Mouse (Mus musculus) liver, embryonic 14.5 days (tissue): ENCODE data around the gene Plekhh3. TPM values are rescaled to one million over a fixed set of nuclear protein-coding genes. Genes with fewer than 3 reads are reported as not detected.

Experiments used
- ATAC-seq: fragments of 200-750 bp; cut with Nextera tagmentation; 2 replicates; pipeline ENCODE4 v1.8.0; 2017; ENCODE audit warnings: moderate number of reproducible peaks, mild to moderate bottlenecking, moderate library complexity; ENCODE audit not compliant: insufficient read depth
- DNase-seq, 3 experiments: peaks; one replicate each; pipeline ENCODE4 v3.0.0-alpha.2; 2012 to 2013; ENCODE audit warnings: low read depth in 3 of 3, low spot score in 3 of 3
- H3K27ac ChIP-seq: fragments of 300-500 bp; sonication (generic); 2 replicates; pipeline ENCODE4 v1.5.1; 2014; ENCODE audit warnings: moderate library complexity, mild to moderate bottlenecking, control low read depth, inconsistent platforms
- H3K27me3 ChIP-seq: fragments of 300-500 bp; sonication (generic); 2 replicates; pipeline ENCODE4 v1.6.1; 2014; ENCODE audit warnings: mild to moderate bottlenecking, low read length, moderate library complexity; ENCODE audit not compliant: control insufficient read depth, insufficient read depth
- H3K36me3 ChIP-seq: fragments of 300-500 bp; sonication (generic); replicated peaks from 2 replicates; pipeline ENCODE4 v1.6.1; 2014; ENCODE audit warnings: low read depth; ENCODE audit not compliant: control insufficient read depth, insufficient read depth
- H3K4me1 ChIP-seq, 2 experiments: fragments of 200-500 bp in 1 of 2; fragments of 300-500 bp in 1 of 2; sonication (generic) in 1 of 2; replicated peaks; 2 replicates each; pipeline ENCODE4 v1.6.1; 2012 to 2014; ENCODE audit warnings: antibody characterized with exemption in 1 of 2, inconsistent platforms in 1 of 2, low read length in 1 of 2; ENCODE audit not compliant: control insufficient read depth in 2 of 2, insufficient read depth in 2 of 2
- H3K4me2 ChIP-seq: fragments of 300-500 bp; sonication (generic); 2 replicates; pipeline ENCODE4 v1.6.1; 2014; ENCODE audit warnings: low read depth, mild to moderate bottlenecking, control low read depth, moderate library complexity
- H3K4me3 ChIP-seq, 2 experiments: fragments of 200-500 bp in 1 of 2; fragments of 300-500 bp in 1 of 2; sonication (generic) in 1 of 2; 2 replicates each; pipeline ENCODE4 v1.5.1; 2012 to 2014; ENCODE audit warnings: low read depth in 2 of 2, low read length in 2 of 2, mild to moderate bottlenecking in 2 of 2, control low read depth in 1 of 2, inconsistent platforms in 1 of 2, moderate library complexity in 1 of 2; ENCODE audit not compliant: insufficient read depth in 1 of 2
- H3K9ac ChIP-seq: fragments of 300-500 bp; sonication (generic); replicated peaks from 2 replicates; pipeline ENCODE4 v1.6.1; 2014; ENCODE audit warnings: mild to moderate bottlenecking, control low read depth, moderate library complexity
- H3K9me3 ChIP-seq: fragments of 300-500 bp; sonication (generic); 2 replicates; pipeline ENCODE4 v1.6.1; 2016; ENCODE audit warnings: low read length, mixed read lengths; ENCODE audit not compliant: control insufficient read depth
- CTCF ChIP-seq: IDR thresholded peaks from 2 replicates; pipeline ENCODE4 v1.5.1; 2016; ENCODE audit warnings: antibody characterized with exemption, low read depth, control low read depth
- EP300 ChIP-seq: IDR thresholded peaks from 2 replicates; pipeline ENCODE4 v1.6.1; 2016; ENCODE audit warnings: antibody characterized with exemption, low read depth
- WGBS: fragments of 180-500 bp; shearing (Covaris S2); extraction: QIAGEN DNeasy Blood & Tissue Kit; methylation state at CpG from one replicate; pipeline ENCODE4 v1.1.7; 2014; ENCODE audit not compliant: insufficient replicate concordance; 5-methylcytosine and 5-hydroxymethylcytosine counted together
- polyA plus RNA-seq, 2 experiments: library from polyadenylated mRNA; depleted of rRNA in 1 of 2; stranded (reverse) in 1 of 2; unstranded in 1 of 2; fragments of >200 nt; fragmentation: Nextera tagmentation in 1 of 2; extraction: Ambion mirVana in 1 of 2; gene quantifications; 2 replicates each; pipeline versions ENCODE4 v1.2.1 to v1.2.3; 2012 to 2014

The Plekhh3 gene
- polyA plus RNA-seq, 2 experiments: 1.0 to 1.1 TPM

DNA sequence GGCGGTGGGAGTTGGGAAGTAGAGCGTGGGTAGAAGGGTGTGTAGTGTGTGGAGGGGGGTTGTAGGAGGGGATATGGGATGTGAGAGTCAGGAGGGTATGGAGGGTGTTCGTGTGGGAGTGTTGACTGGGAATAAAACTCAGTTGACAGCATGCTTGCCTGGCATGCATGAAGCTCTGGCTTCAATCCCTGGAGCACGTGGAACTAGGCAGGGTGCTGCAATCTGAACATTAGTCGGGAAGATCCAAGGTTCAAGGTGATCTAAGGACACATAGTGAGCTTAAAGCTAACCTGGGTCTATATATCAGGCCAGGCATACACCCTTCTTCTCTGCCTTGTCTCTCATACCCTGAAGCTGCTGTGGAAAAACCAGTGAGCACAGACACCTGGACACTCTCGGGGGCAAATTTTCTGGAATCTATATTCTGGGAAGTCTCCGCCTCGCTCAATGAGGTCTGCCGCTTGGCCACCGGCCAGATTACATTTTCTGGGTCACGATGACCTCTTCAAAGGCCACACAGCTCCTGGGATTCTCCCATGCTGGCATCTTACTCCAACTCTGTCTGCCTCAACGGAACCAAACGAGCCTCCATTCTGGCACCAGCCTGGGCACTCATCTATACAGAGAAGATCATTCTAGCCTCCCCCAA is 36.8 kb downstream of the Plekhh3 start:
- no peak overlapping the region for H3K9ac ChIP-seq
- H3K4me1 ChIP-seq: peaks cover 2 to 17% of the 10 kb centered on the region in 2 experiments; a peak in 2 of 4 replicates
- DNase-seq (no peak), ATAC-seq (no peak)
- H3K36me3 ChIP-seq: no peaks in the 10 kb centered on the region
- WGBS: 74% methylated on average over 13 of the region's 13 CpGs
- no peaks in the 10 kb centered on the region; the same call in 1 of the 2 replicates for H3K9me3 ChIP-seq
- no peak overlapping the region for H3K27ac ChIP-seq
- no peak overlapping the region for H3K4me3 ChIP-seq
- no peaks in the 10 kb centered on the region; the same call in none of the 2 replicates for H3K27me3 ChIP-seq
- TF ChIP-seq EP300 (no peak), CTCF (no peak)
- H3K4me2 ChIP-seq: no peak overlapping the region

DNA sequence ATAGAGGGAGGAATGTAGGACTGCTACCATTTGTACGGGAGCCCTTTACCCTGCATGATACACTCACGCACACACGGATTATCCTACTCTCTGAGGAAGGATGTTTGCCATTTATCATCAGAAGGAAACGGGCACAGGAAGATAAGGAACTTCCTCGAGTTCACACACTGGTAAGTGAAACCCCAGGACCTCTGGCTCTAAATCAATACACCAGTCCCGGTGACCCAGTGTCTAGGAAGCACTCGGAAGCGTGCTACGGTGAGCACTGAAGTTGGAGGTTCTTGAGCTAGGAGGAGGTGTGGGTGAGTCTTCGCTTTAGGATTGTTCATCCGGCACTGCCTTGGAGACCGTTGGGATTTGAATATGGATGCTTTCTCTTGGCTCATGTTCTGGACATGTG is 38.1 kb downstream of the Plekhh3 start:
- H3K4me1 ChIP-seq: peaks cover 2 to 15% of the 10 kb centered on the region in 2 experiments; a peak in 2 of 4 replicates
- H3K36me3 ChIP-seq: no peaks in the 10 kb centered on the region
- no peak for TF ChIP-seq EP300
- no peak for TF ChIP-seq CTCF
- H3K9me3 ChIP-seq: no peaks in the 10 kb centered on the region; the same call in 1 of the 2 replicates
- no peak overlapping the region for H3K4me2 ChIP-seq
- DNase-seq (no peak), ATAC-seq (no peak)
- 19% methylated on average over 12 of the region's 12 CpGs for WGBS
- no peak overlapping the region for H3K27ac ChIP-seq
- no peak overlapping the region for H3K9ac ChIP-seq
- no peaks in the 10 kb centered on the region; the same call in 1 of the 2 replicates for H3K27me3 ChIP-seq
- H3K4me3 ChIP-seq: no peak overlapping the region

- H3K9me3 ChIP-seq: no peaks in the 10 kb centered on the region; the same call in 1 of the 2 replicates
- WGBS: 82% methylated on average over 6 of the region's 6 CpGs
- no peaks in the 10 kb centered on the region for H3K27me3 ChIP-seq
- H3K4me3 ChIP-seq: no peak overlapping the region
- no peak for TF ChIP-seq EP300
- TF ChIP-seq CTCF: peak; percentile 71
- H3K4me1 ChIP-seq: peaks cover 2 to 15% of the 10 kb centered on the region in 2 experiments; a peak in 2 of 4 replicates
- H3K27ac ChIP-seq: no peak overlapping the region
- no peak for ATAC-seq
- H3K9ac ChIP-seq: no peak overlapping the region
- 0 out of 2 replicates have a peak, but pooled peaks cover under 1% of the 10 kb centered on the region for H3K36me3 ChIP-seq
- DNase-seq: no peak
- H3K4me2 ChIP-seq: no peak overlapping the region
These were observed 39.5 kb downstream of the Plekhh3 start for GRCm38 (mm10) chr11:101131701-101132100.

DNA sequence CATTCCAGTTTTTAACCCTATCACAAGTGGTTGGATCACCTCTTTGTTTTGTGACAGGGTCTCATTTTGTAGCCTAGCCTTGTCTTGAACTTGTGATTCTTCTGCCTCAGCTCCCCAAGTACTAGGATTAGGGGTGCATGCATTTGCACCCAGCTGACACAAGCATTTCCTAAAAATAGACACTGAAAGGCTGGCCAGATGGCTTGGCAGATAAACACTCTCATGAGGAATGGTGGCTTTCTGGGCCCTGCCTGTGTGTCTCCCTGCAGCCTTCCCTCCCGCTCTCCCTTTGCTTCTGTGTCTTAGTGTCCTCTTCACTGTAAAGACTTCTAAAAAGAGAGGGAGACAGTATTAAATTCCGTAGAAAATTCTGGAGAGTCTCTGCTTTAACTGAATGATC is 40.0 kb downstream of the Plekhh3 start:
- Histone ChIP-seq H3K36me3 (peaks cover 6% of the 10 kb centered on the region; the same call in 1 of the 2 replicates), H3K4me1 (peaks cover 2 to 15% of the 10 kb centered on the region in 2 experiments; a peak in 2 of 4 replicates), H3K9me3 (no peaks in the 10 kb centered on the region; the same call in 1 of the 2 replicates), H3K4me2 (no peak overlapping the region), H3K9ac (no peak overlapping the region), H3K27me3 (no peaks in the 10 kb centered on the region), H3K4me3 (no peak overlapping the region), H3K27ac (no peak overlapping the region)
- 51% methylated on average over 2 of the region's 2 CpGs for WGBS
- TF ChIP-seq EP300: no peak
- no peak for TF ChIP-seq CTCF
- no peak for DNase-seq
- no peak for ATAC-seq

DNA sequence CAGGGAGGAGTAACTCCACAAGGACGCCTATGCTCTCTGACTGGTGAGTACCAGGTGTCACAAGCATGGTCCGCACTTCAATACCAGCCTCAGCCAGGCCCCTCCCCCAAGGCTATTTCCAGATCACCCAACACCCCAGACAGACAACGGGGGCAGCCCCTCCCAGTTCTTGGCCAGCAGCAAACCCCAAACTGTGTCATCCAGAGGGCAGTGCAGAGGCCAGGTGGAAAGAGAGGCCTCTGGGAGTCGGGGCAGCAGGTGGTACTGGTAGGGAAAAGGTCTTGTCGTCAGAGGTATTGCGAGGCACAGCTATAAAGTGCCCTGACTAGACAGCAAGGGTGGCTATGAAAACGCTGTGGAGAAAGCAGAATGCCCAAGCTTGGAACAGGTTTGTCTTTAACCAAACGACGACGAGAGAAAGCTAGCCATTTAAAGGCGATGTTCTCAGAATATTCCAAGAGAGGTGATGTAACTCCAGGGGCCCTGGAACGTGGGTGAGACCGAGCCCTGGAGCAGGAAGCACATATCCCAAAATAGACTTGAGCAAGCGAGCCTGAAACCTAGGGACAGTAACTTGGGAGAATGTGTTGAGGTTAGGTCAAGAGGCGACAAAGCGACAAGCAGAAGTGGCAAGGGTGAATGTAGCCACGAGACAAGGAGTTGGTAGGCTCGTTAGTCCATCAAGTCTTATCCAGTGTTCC is 40.9 kb downstream of the Plekhh3 start:
- Histone ChIP-seq H3K4me1 (peaks cover 2 to 15% of the 10 kb centered on the region in 2 experiments; a peak in 2 of 4 replicates), H3K4me2 (no peak overlapping the region), H3K27me3 (no peaks in the 10 kb centered on the region), H3K9me3 (no peaks in the 10 kb centered on the region; the same call in 1 of the 2 replicates), H3K4me3 (no peak overlapping the region), H3K9ac (no peak overlapping the region), H3K27ac (no peak overlapping the region), H3K36me3 (peaks cover 9% of the 10 kb centered on the region; the same call in 1 of the 2 replicates)
- TF ChIP-seq CTCF (no peak), EP300 (no peak)
- DNase-seq: no peak
- WGBS: 29% methylated on average over 18 of the region's 18 CpGs
- no peak for ATAC-seq
